Mouse (Mus musculus) cortical plate, adult 2 months (tissue): ENCODE data around the gene Musk.

Experiments used
- CTCF ChIP-seq: fragments of 200-500 bp; IDR thresholded peaks from 2 replicates; pipeline ENCODE4 v1.5.1; 2011; ENCODE audit warnings: mild to moderate bottlenecking, control low read depth, low read length; ENCODE audit not compliant: insufficient read depth; ENCODE audit errors: extremely low read depth
- POLR2A ChIP-seq: fragments of 200-500 bp; IDR thresholded peaks from 2 replicates; pipeline ENCODE4 v1.6.1; 2011; ENCODE audit warnings: mild to moderate bottlenecking, low read length, control low read depth; ENCODE audit not compliant: insufficient read depth; ENCODE audit errors: extremely low read depth

DNA sequence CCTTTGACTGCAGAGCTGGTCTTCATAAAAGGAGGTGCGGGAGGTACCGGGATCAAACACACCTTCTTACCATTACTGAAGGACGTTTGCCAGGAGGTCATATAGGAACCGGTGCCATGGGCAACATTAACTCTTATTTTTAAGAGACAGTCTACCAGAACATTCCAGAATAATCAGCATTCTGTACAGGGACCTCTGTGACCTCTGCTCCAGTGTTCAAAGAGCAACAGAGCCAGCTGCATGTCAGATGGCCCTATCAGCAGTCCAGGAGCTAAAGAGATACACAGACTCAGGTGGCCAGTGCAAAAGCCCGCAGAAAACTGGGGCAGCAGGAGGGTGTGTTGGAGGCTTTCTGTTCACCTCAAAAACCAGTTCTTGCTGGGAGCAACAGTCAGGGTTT, 65.8 kb downstream of the Musk start:
- TF ChIP-seq CTCF (no peak), POLR2A (no peak)
